Mouse (Mus musculus) natural killer cell, adult 2 months (primary cell): ENCODE measurements around the gene Ugt1a8.
"Not testable (repeated sequence)": the region's sequence is repeated elsewhere in the genome, so short reads cannot be mapped to it uniquely, and the experiment has no call there.

ENCODE experiments used
- DNase-seq, 2 experiments: peaks; one replicate each; pipeline ENCODE4 v3.0.0; 2022; ENCODE audit warnings: low spot score in 2 of 2

The Ugt1a8 gene

GRCm38 (mm10) chr1:88222216-88222615, 134.6 kb downstream of the Ugt1a8 start:
- DNase-seq = no peak

- DNase-seq = peak in 1 of 2 experiments; percentile 2
These were observed 135.4 kb downstream of the Ugt1a8 start for GRCm38 (mm10) chr1:88223011-88223515.

GRCm38 (mm10) chr1:88223591-88223990, 136.0 kb downstream of the Ugt1a8 start:
- peak in 1 of 2 experiments; percentile 2 for DNase-seq

GRCm38 (mm10) chr1:88224029-88224776, 136.6 kb downstream of the Ugt1a8 start:
- DNase-seq = peak in 1 of 2 experiments; percentile 1

- DNase-seq = not testable (repeated sequence)
These were observed 137.7 kb downstream of the Ugt1a8 start for GRCm38 (mm10) chr1:88225301-88225700.

GRCm38 (mm10) chr1:88225741-88226140, 138.1 kb downstream of the Ugt1a8 start:
- DNase-seq = peak in 1 of 2 experiments; percentile 1

GRCm38 (mm10) chr1:88226670-88227379, 139.2 kb downstream of the Ugt1a8 start, which contains the start of gene Mroh2a:
TSS of gene Mroh2a (plus strand) at chr1:88226986.
- no peak for DNase-seq

GRCm38 (mm10) chr1:88227482-88227881, 139.9 kb downstream of the Ugt1a8 start:
- DNase-seq = no peak

GRCm38 (mm10) chr1:88228121-88228520, 140.5 kb downstream of the Ugt1a8 start:
- DNase-seq = no peak

GRCm38 (mm10) chr1:88229566-88229965, 142.0 kb downstream of the Ugt1a8 start:
- no peak for DNase-seq

GRCm38 (mm10) chr1:88229986-88230385, 142.4 kb downstream of the Ugt1a8 start:
- no peak for DNase-seq

GRCm38 (mm10) chr1:88230421-88230820, 142.8 kb downstream of the Ugt1a8 start:
- no peak for DNase-seq

- no peak for DNase-seq
These were observed 143.6 kb downstream of the Ugt1a8 start for GRCm38 (mm10) chr1:88230981-88231802.

GRCm38 (mm10) chr1:88231803-88232499, 144.3 kb downstream of the Ugt1a8 start:
- DNase-seq = no peak

- no peak for DNase-seq
These were observed 145.2 kb downstream of the Ugt1a8 start for GRCm38 (mm10) chr1:88232664-88233380.

GRCm38 (mm10) chr1:88233421-88234247, 146.0 kb downstream of the Ugt1a8 start:
- no peak for DNase-seq

GRCm38 (mm10) chr1:88234248-88234610, 146.6 kb downstream of the Ugt1a8 start:
- DNase-seq = no peak

- DNase-seq = no peak
These were observed 147.0 kb downstream of the Ugt1a8 start for GRCm38 (mm10) chr1:88234646-88235045.

- no peak for DNase-seq
These were observed 147.7 kb downstream of the Ugt1a8 start for GRCm38 (mm10) chr1:88235046-88235893.
